Mouse (Mus musculus) neural tube, embryonic 10.5 days (tissue): ENCODE measurements around the gene Tmem220.

Experiments used
- DNase-seq: peaks from one replicate; pipeline ENCODE4 v3.0.0-alpha.2; 2017; ENCODE audit warnings: low spot score; ENCODE audit errors: extremely low spot score

Tmem220 gene

DNA sequence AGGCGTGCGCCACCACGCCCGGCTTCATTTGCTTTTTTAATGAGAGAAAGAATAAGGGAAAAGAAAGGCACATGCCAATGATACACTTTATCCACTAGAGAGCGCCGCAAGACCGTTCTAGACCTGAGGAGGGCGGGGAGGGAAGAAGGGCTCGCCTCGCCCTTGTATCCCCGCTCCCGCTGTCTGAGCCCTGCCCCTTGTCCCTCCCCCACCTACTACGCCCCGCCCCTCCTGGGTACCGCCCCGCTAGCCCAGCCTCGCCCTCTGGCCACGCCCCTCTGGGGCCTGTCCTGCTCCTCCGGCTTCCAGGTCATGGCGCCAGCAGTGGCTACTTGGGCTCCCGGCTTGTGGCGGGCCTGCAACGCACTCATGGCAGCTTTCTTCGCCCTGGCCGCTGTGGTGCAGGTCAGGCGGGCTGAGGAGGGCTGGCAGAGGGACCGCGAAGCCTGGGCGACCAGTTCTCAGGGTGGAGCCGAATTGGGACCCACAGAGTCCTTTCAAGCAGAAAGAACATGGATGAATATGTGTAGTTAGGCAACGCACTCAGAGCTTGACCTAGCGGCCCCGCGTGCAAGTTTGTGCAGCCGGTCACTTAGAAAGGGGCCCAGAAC is at the start of gene Tmem220:
Gene Tmem220 (plus strand): TSS at position 288 of the 611 bp plus-strand sequence.
- peak; percentile 97 for DNase-seq

DNA sequence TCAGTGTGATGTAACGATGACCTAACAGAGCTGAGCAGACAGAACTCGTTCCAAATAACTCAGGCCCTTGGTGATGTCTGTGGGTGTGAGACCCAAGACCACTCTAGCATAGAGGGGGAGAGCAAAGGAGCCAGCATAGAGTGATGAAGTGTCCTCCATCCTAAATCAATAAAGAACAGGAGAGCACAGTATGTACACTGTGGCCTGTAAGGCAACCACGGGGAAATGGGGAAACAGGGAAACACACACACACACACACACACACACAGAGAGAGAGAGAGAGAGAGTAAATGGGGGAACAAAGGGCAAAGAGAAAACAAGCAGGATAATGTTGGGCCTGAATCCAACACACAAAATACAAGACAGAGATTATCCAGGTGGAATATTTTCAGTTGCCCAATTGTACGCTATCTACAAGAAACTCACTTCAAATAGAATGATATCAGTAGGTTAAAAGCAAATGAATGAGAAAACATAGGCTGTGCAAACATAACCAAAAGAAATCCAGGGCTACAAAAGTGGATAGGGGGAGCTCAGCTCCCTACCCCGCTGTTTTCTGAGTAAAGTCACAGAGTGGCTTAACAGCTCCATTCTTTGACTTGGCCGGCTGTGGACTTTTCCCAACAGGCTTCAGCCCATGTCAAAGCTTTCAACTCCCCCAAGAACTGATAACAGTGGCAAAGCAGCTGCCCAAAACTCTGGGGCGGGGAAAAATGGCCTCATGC is 49.2 kb upstream of the Tmem220 start:
- no peak for DNase-seq

DNA sequence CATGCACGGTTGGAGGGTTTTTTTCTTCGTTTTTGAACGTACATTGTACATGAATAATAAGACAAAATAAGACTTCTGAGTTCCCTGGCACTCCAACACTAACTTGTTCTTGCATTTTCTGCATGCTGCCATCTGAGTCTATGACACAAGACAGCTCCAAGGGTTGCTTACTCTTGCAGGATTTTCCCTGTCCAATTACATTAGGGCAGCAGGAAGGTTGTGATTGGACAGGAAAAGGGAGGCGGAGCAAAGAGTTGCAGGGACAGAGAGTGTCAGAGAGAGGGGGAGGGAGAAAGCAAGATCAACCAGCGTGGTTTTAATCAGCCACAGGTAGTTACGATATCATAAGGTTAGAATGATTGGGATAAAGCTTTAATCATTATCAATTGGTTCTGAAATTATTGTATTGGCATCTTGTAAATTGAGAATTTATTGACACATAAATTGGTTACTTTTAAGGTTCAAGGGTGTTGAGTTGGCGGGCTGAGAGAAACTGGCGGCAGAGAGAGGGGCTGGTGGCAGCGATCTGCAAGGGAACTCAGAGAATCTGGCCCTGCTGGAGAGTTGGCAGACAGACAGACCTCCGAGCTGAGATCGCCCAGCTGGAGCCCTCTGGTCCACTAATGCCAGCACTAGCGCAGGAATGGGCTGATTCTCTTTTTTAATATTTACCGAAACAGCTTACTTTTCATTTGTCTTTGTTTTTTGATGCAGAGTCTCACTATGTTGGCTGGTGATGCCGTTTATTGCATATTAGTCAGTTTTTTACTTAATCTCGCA is 43.4 kb upstream of the Tmem220 start:
- no peak for DNase-seq

DNA sequence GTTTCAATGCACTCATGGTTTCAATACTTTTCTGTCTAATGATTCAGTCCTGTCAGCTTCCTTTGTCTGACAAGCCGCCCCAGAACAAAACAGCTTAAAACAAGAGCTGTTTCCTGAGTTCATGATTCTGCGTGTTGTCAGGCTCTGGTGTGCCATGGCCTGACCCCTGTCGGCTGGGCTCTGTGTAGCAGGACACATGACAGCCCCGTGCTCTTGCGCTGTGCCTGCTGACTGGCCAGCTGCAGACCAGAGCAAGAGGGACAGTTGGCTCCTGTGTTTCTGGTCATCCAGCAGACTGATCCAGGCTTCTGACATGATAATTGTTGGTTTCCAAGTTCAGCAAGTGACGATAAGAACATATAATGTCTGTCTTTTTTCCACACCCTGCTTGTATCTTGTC is 42.2 kb upstream of the Tmem220 start:
- peak; percentile 42 for DNase-seq

DNA sequence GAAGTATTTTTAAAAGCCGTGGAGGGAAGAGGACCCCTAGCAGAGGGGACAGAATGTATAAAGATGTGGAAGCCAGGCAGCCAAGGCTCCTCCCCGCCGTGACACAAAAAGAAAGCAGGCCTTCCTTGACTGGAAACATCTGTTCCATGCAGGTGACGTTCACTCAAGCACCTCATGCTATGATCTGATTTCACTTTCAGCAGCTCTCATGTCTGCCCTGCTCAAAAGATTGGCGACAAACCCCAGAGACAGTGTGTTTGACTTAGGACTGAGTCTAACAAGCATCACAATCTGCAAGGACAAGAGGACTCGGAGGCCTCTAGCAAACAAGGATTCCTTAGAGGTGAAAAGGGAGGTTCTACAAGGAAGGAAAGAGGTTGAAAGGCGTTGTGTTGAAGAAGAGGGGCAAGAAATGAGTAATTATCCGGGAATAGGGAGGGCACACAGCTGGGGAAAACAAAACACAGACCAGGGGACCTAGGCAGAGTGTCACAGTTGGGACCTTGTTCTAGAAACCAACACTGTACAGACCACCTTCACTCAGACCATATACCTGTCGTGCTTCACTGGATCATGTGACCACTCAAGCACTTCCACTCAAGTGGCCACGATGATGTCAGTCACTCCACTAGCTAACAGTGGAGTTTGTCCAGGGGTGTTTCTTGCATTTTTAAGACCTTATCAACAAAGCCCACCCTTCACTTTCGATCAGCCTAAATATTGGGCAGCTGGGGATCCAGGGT is 41.4 kb upstream of the Tmem220 start:
- DNase-seq: peak; percentile 16

DNA sequence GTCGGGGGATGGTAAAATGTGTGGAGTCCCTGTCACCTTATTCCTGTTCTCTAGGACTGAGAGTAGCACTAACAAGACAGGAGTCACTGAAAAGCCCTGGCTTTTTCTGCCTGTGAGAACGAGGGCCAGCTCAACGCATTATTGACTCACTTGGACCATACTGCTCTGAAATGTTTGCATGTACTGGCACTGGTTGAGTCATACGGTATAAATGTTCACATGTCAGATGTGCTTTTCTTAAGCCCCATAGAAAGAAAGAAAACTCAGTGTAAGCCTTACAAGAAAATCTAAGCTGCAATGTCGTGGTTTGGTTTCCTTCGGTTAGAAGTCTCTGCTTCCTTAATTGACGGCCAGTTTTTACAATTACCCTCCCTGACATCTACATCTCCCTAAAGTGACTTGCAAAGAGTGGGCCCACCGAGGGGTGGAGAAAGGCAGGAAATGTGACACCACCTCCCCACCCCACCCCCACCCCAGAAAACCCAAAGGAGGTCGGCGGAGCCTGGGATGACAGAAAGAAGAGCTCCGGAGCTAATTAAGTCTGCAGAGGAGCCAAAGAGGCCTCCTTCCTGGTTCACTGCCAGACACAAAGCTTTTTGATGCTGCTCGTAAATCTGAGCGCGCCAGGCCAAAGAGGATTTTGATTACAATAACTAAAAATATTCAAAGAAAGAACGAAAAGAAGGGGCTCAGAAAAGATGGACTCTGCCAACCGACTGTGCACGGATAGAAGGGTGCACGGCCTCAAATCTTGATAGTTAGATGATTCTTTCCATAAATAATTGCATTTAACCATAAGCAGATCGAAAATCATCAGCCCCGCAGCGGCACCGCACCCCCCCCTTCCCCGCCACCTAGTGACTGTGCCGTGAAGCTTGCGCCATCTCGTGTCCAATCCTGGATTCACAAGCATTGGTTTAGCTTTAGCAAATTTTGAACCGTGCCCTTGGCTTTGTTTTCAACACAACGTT is 40.5 kb upstream of the Tmem220 start:
- DNase-seq: peak; percentile 83

DNA sequence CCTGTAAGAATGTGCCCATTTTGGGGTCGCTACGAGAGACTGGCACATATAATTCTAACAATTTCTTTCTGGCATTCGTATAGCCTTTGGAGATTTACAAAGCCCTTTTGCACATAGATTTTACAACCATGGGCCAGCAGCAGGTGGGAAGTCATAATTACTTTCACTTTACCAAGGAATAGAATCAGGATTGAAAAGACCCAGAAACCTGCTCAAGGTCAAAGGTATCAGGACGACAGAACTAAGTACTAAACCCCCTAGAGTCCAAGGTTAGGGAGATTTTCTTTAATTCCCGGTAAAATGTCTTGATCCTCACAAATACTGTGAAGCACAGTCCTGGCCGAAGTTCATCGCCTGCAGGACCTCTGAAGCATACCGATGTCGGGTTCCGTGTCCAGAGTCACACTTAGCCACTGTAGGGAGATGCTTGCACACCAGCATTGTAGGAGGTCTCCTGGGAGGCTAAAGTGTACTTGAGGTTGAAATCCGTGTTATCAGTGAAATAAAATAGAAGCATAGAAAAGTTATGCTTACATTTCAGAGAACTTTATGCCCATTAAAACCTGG is 39.7 kb upstream of the Tmem220 start:
- DNase-seq: no peak

DNA sequence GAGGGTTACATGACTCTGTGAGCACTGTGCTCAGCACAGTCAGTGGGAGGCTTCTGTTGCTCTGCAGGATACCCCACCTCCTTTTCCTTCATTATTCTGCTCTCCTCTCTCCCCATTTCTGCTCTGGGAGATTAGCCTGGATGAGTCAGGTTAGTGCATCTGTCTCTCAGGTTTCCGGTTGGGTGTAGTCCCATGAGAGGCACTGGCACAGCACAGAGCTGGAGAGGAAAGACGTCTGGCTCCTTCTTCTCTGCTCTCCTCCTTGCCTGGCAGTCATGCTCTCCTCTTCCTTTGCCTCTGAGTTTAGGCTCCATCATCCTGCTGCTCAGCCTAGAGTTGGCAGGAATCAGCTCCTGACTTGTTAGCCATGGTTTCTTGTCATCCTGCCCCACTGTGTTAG is 32.8 kb upstream of the Tmem220 start:
- no peak for DNase-seq

DNA sequence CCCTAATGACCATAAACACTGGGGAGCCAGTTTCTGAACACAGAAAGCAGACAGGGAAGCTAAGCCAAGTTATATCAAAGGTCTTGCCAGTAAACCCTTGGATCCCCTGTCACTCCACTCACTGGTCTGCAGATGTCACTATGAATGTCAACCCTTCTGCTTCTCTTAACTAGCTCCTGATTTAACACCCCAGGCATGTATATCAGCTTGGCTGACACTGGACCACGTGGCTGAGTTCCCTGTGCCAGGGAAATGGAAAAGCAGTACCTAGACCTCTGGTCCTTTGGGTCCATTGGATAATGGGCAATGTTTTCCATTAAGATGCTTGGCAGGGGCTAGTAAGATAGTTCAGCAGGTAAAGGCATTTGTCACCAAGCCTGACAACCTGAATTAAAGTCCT is 31.3 kb upstream of the Tmem220 start:
- DNase-seq: no peak

DNA sequence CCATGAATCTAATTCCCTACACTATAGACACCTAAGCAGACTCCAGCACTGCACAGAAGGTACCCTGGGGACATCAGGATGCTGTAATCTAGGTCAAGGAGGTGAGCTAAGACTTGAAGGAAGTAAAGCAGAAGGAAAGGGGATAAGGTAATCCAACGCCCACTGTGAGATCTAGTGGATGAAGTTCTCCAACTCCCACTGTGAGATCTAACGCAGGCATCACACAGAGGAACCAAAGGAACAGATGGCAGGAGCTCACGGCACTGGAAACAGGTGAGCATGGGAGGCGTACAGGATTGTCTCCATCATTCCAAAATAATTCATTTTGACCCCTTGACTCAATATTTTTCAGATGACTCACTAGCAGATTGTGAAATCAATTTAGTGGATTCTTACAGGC is 28.5 kb upstream of the Tmem220 start:
- no peak for DNase-seq

DNA sequence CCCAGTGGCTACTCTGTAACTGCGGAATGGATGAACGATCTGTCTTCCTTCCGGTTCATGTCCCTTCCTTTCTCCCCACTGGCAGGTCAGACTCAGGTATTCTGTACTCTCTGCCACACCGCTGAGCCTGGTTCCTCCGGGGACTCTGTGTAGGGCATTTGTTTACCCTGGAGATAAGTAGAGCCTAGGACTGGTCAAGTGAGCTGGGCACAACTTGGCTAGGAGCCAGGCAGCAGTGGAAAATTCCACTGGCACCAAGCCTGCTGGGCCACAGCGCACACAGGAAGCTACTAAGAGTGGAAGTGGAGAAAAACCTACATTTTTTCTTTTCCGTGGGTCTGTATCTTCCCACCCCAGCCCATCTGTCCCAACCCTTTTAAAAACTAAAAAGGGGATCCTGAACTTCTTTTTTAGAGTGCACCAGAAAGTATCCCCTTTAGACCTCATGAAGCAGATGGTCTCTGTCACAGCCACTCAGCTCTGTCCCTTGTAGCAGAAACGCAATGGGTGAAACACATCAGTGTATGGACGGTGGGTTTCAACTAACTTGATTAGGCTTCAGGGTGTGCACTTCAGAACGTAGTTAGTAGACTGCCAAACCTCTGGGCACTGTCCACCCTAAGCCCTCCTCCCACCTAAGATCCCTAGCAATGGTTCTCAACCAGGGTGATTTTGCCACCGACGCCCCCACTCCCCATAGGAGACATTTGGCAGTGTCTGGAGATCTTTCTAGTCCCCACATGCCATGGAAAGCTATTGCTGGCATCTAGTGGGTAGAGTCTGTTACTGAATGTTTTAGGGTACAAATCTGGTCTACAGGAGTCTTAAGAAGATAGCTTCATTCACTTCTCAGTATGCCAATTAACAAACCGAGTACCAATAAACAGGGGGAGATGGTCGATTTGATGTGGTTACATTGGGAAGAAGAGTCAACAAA is 26.2 kb upstream of the Tmem220 start:
- DNase-seq: no peak

DNA sequence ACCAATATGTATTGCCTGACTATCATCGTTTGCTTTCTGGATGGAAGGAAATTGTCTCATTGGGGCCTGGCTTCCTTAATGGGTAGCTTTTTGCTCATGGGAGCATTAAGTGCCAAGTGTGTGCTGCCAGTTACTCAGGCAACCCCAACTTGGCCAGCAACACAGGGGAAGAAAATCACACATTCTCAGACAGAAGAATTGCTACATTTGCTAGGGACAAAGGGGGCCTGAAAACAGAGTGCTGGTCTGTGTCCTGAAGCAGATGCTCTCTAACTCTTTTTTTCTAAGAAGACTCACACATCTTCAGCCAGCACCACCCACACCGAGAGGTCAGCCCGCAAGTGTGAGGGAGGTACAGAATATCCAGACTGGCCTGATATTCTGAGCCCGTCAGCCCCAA is 24.3 kb upstream of the Tmem220 start:
- no peak for DNase-seq

DNA sequence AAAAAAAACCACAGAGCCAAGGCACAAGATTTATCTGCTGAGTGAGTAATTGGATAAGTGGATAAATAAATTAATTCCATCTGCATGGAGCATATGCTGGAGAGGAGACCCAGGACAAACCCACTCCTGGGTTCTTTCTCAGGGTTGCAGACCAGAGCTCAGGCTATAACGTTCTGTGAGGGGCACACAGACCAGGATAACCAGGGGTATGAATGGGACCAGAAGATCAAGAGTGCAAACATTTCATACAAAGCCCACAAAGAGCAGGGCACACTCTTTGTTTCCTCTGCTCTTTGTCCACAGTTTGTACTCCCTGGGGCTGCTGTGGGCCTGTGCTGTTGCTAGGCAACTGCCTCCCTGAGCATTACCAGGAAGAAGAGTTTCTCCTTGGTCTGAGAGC is 23.2 kb upstream of the Tmem220 start:
- DNase-seq: peak; percentile 30

DNA sequence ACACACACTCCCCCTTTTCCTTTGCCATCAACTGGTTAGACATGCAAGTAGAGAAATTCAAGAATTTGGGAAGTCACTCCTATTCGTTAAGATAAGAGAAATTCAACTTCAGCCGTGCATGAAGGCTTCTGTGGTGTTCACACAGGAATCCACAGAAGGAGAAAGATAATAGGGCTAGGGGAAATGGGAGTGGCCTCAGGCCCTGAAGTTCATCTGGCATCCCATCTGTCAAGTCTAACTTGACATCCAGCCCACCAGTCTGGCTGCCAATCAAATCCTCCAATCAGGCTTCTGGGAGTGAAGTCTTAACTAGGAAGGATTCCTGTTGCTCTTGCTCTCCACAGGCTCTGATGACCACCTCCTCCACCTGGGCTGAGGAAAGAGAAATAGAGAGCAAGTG is 22.0 kb upstream of the Tmem220 start:
- no peak for DNase-seq

DNA sequence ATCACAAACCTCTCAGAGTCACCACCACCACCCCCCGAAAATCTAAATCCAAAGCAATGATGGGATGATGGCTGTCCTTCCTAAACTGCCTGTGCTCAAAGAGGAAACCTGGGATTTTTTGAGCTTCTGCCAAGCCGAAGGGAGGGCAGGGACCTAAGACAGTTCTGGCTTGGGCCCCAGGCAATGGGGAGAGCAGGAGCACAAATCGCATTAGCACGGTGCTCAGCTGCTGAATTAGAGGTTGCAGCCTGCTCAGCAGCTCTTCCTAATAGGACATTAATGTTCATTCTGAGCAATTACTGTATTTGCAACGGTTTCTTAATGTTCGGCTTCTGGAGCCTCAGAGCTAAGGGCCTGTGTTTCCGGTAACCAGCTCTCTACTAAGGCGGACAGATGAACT is 17.0 kb upstream of the Tmem220 start:
- DNase-seq: no peak

DNA sequence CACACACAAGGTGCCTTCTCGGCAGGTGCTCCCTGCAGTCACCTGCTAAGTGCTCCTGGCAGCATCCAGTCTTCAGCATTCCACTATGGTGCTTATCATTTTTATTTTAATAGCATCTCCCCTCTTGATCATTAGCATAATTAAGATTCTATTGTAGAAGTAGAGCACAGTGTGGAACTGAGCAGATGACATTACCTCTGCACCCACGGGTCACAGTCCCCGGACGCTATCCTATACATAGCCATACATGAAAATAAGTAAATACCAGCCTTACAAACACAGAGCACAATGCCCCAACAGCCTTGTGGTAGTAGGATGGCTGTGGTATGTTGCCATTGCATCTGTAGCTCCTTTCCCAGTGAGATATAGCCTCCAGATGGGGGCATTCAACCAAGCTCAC is 16.4 kb upstream of the Tmem220 start:
- DNase-seq: no peak

DNA sequence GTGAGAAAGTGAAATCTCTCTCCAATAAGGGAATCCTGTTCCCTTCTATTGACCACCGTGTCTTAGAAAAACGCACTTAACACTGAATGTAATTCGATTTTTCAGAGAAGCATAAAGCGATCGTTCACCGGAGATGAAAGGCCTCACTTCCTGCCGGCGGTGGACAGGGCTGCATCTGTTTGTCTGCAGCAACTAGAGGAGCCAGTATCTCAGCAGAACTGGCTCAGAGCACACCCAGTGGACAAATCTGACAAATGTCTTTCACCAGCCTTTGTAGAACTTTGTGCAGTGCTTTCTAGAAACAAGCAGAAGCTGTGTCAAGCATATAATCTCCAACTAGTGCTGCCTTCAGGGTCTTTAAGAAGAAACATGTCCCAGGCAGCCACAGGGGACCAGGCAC is 14.5 kb upstream of the Tmem220 start:
- DNase-seq: peak; percentile 32

DNA sequence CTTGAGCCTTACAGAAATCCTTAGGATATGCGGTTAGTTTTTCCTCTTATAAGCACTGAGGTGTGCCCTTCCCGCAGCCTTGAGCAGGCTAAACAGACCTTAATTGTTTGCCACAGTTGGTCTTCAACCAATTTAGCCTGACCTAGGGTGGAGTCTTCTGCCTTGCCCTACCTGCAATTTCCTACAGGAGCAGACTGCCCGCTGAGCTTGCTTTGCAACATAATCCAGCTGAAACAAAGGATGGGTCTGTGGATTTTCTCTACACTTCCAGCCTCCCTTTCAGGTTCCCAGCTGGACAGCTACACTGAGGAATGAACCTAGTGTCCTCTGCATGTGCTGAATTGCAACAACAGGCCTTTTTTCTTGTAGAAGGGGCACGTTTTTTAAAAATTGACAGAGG is 13.3 kb upstream of the Tmem220 start:
- no peak for DNase-seq
